Mouse (Mus musculus): ENCODE measurements around the gene Supt3. TPM values are rescaled to one million over a fixed set of nuclear protein-coding genes. Genes with fewer than 3 reads are reported as not detected.

The Supt3 gene
- total and polyA plus RNA-seq, 3 experiments: 4.7 to 16.0 (median 13.2) TPM

DNA sequence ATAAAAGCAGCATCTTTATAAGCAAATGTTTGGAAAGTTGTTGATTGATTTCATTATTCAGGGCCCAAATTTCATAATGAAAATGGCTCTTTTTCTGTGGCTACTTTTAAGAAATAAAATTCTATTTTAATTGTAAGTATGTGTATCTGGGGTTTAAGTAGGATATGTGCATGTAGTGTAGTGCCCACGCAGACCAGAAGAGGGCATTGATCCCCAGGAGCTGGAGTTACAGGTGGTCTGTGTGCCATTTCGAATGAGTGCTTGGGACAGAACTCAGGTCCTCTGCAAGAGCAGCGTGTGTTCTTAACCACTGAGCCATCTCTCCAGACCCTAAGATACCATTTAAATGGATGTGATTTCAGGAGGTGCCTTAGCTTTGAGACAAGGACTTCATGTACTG lies 296.8 kb downstream of the Supt3 start:
- Histone ChIP-seq H3K4me1 (ENCODE audit: control insufficient read depth, insufficient read depth, low read length) (no peaks in the 10 kb centered on the region), H3K9ac (ENCODE audit: low read depth, low read length) (no peak overlapping the region), H3K79me2 (replicated peaks; ENCODE audit: control insufficient read depth, insufficient read depth, low read length) (no peaks in the 10 kb centered on the region), H3K4me3 (no peak overlapping the region), H3K36me3 (ENCODE audit: control insufficient read depth, insufficient read depth, low read length) (no peaks in the 10 kb centered on the region), H3K27ac (no peak overlapping the region), H3K27me3 (ENCODE audit: control insufficient read depth, insufficient read depth, low read length) (no peaks in the 10 kb centered on the region)
- no peak for TF ChIP-seq POLR2A (IDR thresholded peaks at IDR 0.05; ENCODE audit: insufficient read depth, low read depth, low read length)
- peak; percentile 25 for TF ChIP-seq CTCF (IDR thresholded peaks at IDR 0.05)
- TF ChIP-seq EP300 (IDR thresholded peaks at IDR 0.05; ENCODE audit: insufficient read depth, low read depth, low read length): no peak
- 92% methylated on average over 3 of the region's 3 CpGs for WGBS
- DNase-seq: no peak
- intact Hi-C loops (cut with DNase I): no loop called here

DNA sequence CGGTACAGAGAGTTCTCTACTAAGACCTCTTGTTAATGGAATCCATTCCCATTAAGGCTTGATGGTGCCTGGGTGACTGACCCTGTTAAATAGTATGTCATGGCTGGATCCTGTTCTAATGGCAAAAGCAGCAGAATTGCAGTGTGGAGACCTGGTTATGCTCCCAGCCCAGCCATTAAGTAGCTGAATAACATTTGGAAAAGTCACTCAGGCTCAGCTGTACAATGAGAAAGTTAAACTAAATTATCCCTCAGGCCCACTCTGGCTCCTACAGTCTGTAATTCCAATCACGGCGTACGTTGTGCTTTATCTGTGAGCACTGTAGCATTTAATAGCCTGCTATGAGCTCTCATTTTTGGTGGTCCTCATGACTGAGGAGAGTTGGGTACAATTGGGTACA lies 300.0 kb downstream of the Supt3 start:
- H3K79me2 ChIP-seq (replicated peaks; ENCODE audit: control insufficient read depth, insufficient read depth, low read length): no peaks in the 10 kb centered on the region
- no peak for DNase-seq
- WGBS: 94% methylated on average over 4 of the region's 4 CpGs
- H3K4me3 ChIP-seq: no peak overlapping the region
- H3K27ac ChIP-seq: no peak overlapping the region
- TF ChIP-seq POLR2A (IDR thresholded peaks at IDR 0.05; ENCODE audit: insufficient read depth, low read depth, low read length) (no peak), EP300 (IDR thresholded peaks at IDR 0.05; ENCODE audit: insufficient read depth, low read depth, low read length) (no peak), CTCF (IDR thresholded peaks at IDR 0.05) (no peak)
- no peaks in the 10 kb centered on the region for H3K36me3 ChIP-seq (ENCODE audit: control insufficient read depth, insufficient read depth, low read length)
- intact Hi-C loops (cut with DNase I): no loop called here
- H3K9ac ChIP-seq (ENCODE audit: low read depth, low read length): no peak overlapping the region
- no peaks in the 10 kb centered on the region for H3K4me1 ChIP-seq (ENCODE audit: control insufficient read depth, insufficient read depth, low read length)
- no peaks in the 10 kb centered on the region for H3K27me3 ChIP-seq (ENCODE audit: control insufficient read depth, insufficient read depth, low read length)

DNA sequence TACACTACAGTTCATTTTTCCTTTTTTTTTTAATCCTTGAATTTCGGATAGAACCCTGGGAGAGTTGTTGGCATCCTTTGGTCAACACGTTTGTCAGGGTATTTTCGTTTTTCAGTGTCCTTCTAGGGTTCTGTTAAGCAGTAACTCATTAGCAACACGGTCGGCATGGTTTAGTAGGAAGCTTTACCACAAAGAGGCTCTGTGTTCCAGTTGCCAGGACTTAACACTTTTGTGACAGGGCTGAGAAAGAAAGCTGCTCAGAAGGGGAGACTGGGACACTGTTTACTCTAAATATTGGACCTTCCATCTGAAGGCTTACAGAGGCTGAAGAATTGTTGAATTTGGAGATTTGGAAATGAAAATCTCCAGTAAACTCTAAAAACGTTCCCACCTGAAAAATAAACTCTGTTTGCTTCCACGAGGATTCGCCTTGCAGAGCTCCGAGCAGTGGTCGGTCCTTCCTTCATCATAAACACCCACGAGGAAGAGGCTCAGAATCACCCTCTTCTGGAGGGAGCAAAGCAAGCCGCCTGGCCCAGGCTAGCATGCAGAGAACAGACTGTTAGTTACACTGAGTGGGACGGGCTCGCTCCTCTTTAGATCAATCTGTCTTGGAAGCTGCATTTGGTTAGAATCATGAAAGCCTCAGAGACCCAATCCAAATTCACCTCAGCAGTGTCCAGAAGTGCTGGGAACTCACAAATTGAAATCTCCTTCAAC lies 301.1 kb downstream of the Supt3 start:
- no peaks in the 10 kb centered on the region for H3K79me2 ChIP-seq (replicated peaks; ENCODE audit: control insufficient read depth, insufficient read depth, low read length)
- 81% methylated on average over 14 of the region's 14 CpGs for WGBS
- no peak overlapping the region for H3K9ac ChIP-seq (ENCODE audit: low read depth, low read length)
- no peaks in the 10 kb centered on the region for H3K27me3 ChIP-seq (ENCODE audit: control insufficient read depth, insufficient read depth, low read length)
- no peak overlapping the region for H3K27ac ChIP-seq
- no peaks in the 10 kb centered on the region for H3K36me3 ChIP-seq (ENCODE audit: control insufficient read depth, insufficient read depth, low read length)
- no peak for DNase-seq
- TF ChIP-seq POLR2A (IDR thresholded peaks at IDR 0.05; ENCODE audit: insufficient read depth, low read depth, low read length) (no peak), EP300 (IDR thresholded peaks at IDR 0.05; ENCODE audit: insufficient read depth, low read depth, low read length) (no peak), CTCF (IDR thresholded peaks at IDR 0.05) (no peak)
- intact Hi-C loops (cut with DNase I): no loop called here
- no peak overlapping the region for H3K4me3 ChIP-seq
- no peaks in the 10 kb centered on the region for H3K4me1 ChIP-seq (ENCODE audit: control insufficient read depth, insufficient read depth, low read length)

DNA sequence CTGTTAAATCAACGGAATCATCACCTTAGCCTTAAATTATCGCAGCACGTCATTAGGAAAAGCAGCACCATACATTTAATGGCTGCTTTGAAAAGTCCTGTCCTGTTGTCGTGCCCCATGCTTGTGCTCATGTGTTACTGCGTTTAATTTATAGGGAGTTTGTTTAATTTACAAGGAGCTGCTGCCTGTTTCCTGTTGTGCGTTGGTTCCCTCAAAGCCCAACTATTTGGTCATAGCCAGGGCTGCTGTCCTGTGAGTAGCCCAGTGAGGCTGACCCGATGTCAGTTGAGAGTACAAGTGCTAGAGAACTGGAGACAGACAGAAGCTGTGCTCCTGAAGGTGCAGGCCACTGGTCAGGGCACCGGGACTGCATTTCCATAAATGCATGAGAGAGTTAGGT lies 304.6 kb downstream of the Supt3 start:
- TF ChIP-seq CTCF (IDR thresholded peaks at IDR 0.05) (no peak), EP300 (IDR thresholded peaks at IDR 0.05; ENCODE audit: insufficient read depth, low read depth, low read length) (no peak), POLR2A (IDR thresholded peaks at IDR 0.05; ENCODE audit: insufficient read depth, low read depth, low read length) (no peak)
- no peaks in the 10 kb centered on the region for H3K79me2 ChIP-seq (replicated peaks; ENCODE audit: control insufficient read depth, insufficient read depth, low read length)
- H3K4me1 ChIP-seq (ENCODE audit: control insufficient read depth, insufficient read depth, low read length): no peaks in the 10 kb centered on the region
- intact Hi-C loops (cut with DNase I): no loop called here
- H3K4me3 ChIP-seq: no peak overlapping the region
- H3K27me3 ChIP-seq (ENCODE audit: control insufficient read depth, insufficient read depth, low read length): no peaks in the 10 kb centered on the region
- DNase-seq: no peak
- H3K36me3 ChIP-seq (ENCODE audit: control insufficient read depth, insufficient read depth, low read length): no peaks in the 10 kb centered on the region
- H3K27ac ChIP-seq: no peak overlapping the region
- H3K9ac ChIP-seq (ENCODE audit: low read depth, low read length): no peak overlapping the region
- 83% methylated on average over 8 of the region's 8 CpGs for WGBS

DNA sequence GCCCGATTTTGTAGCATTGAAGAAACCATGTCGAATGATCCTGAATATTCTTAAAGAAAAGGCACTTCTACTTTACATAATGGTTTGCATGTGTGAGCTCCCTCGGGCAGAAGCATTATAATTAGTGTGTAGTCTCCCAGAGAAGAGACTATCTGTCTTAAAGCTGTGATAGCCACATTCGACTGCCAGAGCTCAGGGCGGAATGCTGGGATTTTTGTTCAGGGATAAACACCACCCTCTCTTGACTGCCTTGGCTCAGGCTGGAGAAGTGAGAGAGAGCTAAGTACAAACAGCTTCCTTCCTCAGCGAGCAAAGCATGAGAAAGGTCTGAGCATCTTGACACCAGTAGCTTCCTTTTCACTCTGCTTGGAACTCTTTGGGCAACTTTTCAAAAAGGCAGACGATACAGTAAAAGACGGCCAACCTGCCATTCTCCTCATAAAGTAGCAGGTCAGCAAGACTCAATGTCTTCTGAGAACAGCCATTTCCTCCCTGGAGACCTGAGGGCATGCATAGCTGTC lies 305.1 kb downstream of the Supt3 start:
- WGBS: 45% methylated on average over 8 of the region's 8 CpGs
- no peaks in the 10 kb centered on the region for H3K27me3 ChIP-seq (ENCODE audit: control insufficient read depth, insufficient read depth, low read length)
- no peaks in the 10 kb centered on the region for H3K36me3 ChIP-seq (ENCODE audit: control insufficient read depth, insufficient read depth, low read length)
- H3K4me3 ChIP-seq: no peak overlapping the region
- no peaks in the 10 kb centered on the region for H3K4me1 ChIP-seq (ENCODE audit: control insufficient read depth, insufficient read depth, low read length)
- intact Hi-C loops (cut with DNase I): no loop called here
- TF ChIP-seq CTCF (IDR thresholded peaks at IDR 0.05): no peak
- TF ChIP-seq POLR2A (IDR thresholded peaks at IDR 0.05; ENCODE audit: insufficient read depth, low read depth, low read length): no peak
- no peak for TF ChIP-seq EP300 (IDR thresholded peaks at IDR 0.05; ENCODE audit: insufficient read depth, low read depth, low read length)
- no peak for DNase-seq
- H3K27ac ChIP-seq: no peak overlapping the region
- H3K9ac ChIP-seq (ENCODE audit: low read depth, low read length): no peak overlapping the region
- no peaks in the 10 kb centered on the region for H3K79me2 ChIP-seq (replicated peaks; ENCODE audit: control insufficient read depth, insufficient read depth, low read length)

DNA sequence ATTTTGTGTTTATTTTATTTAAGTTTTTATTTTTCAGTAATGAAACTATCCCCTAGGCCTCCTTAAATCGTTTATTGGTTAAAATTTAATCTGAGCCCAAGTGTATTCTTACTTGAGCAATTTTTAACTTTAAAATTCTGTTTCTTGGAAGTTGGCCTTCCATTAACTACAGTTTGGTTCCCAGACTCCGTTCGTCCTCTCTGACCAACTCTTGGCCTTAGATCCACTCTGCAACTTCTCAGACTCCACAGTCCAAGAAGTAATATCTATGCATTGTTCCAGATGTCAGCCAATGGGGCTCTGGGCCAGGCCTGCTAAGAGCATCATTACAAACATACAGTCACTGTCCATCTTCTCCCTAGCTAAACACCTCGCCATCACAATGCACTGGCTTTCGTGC lies 309.4 kb downstream of the Supt3 start:
- Histone ChIP-seq H3K9ac (ENCODE audit: low read depth, low read length) (no peak overlapping the region), H3K4me3 (no peak overlapping the region), H3K27me3 (ENCODE audit: control insufficient read depth, insufficient read depth, low read length) (no peaks in the 10 kb centered on the region), H3K79me2 (replicated peaks; ENCODE audit: control insufficient read depth, insufficient read depth, low read length) (no peaks in the 10 kb centered on the region), H3K36me3 (ENCODE audit: control insufficient read depth, insufficient read depth, low read length) (no peaks in the 10 kb centered on the region), H3K27ac (no peak overlapping the region), H3K4me1 (ENCODE audit: control insufficient read depth, insufficient read depth, low read length) (no peaks in the 10 kb centered on the region)
- WGBS: 85% methylated on average over 5 of the region's 5 CpGs
- no peak for TF ChIP-seq CTCF (IDR thresholded peaks at IDR 0.05)
- TF ChIP-seq EP300 (IDR thresholded peaks at IDR 0.05; ENCODE audit: insufficient read depth, low read depth, low read length): no peak
- no peak for TF ChIP-seq POLR2A (IDR thresholded peaks at IDR 0.05; ENCODE audit: insufficient read depth, low read depth, low read length)
- no peak for DNase-seq
- intact Hi-C loops (cut with DNase I): no loop called here
